Mouse (Mus musculus): ENCODE measurements around the gene Ndufaf2. TPM values are rescaled to one million over a fixed set of nuclear protein-coding genes. Genes with fewer than 3 reads are reported as not detected.

The Ndufaf2 gene
- polyA plus RNA-seq, 1 experiment from 2014 or later: 69.3 TPM

DNA sequence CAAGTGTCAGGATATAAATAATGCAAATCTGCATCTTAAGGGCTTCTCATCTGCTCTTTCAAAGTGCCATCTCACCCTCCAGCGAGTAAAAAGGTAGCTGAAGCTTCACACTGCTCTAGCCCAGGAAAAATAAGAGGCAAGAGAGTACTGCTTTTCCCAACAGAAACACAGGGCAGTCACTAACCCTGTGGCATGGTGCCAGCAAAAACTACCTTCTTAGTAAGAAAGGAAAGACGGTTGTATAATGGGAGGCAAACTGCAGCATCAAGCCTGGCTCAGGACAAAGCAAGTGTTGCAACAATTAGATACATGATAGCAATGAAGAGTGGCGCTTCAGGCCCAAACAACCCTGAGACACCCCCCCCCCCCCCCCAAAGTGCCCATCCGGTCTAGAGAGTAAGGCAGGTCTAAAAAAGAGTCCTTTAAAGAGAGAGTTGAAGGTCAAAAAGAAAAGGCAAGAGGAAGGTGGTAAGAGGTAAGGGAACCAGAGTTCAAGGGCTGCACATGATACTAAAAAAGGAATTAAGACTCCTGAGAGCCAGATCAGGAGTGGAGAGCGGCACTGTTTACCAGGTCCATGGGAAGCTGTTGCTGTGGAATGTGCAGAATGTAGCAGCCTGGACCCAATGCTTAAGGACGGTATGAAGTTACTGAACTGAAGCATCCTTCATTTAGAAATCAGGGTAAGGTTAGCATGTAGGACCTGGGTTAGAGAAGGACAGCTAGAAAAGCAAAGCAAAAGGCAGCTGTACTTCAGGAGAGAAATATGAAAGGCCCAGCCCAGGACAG is 26.2 kb downstream of the Ndufaf2 start:
- Histone ChIP-seq H3K4me3 (no peak overlapping the region), H3K4me1 (0 out of 2 replicates have a peak, but pooled peaks cover 3% of the 10 kb centered on the region), H3K9ac (no peak overlapping the region), H3K36me3 (no peaks in the 10 kb centered on the region), H3K4me2 (replicated peaks) (no peak overlapping the region), H3K27me3 (no peaks in the 10 kb centered on the region), H3K9me3 (replicated peaks) (no peaks in the 10 kb centered on the region), H3K27ac (no peak overlapping the region)
- no peak for ATAC-seq (ENCODE audit: low FRiP score)
- 70% methylated on average over 6 of the region's 6 CpGs for WGBS

DNA sequence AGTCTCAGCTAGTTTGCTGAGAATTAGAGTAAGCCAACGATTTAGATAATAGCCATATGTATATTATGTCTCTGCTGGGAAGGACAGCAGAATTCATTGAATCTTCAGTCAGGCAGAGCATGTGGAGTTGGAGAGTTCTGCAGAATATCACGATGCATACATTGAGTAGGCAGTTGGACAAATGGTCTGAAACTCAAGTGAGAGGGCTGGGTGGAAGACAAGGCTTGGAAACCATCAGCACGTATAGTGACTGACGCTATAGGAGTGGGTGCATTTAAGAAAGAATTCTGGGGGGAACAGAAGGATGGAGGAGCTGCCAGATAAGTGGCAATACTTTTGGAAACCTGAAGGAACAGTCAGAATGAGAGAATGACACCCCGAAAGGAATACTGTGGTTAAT is 27.7 kb downstream of the Ndufaf2 start:
- Histone ChIP-seq H3K27ac (no peak overlapping the region), H3K27me3 (no peaks in the 10 kb centered on the region), H3K36me3 (no peaks in the 10 kb centered on the region), H3K9me3 (replicated peaks) (no peaks in the 10 kb centered on the region), H3K4me2 (replicated peaks) (no peak overlapping the region), H3K4me3 (no peak overlapping the region), H3K9ac (no peak overlapping the region), H3K4me1 (0 out of 2 replicates have a peak, but pooled peaks cover 3% of the 10 kb centered on the region)
- no peak for ATAC-seq (ENCODE audit: low FRiP score)
- 91% methylated on average over 5 of the region's 5 CpGs for WGBS

DNA sequence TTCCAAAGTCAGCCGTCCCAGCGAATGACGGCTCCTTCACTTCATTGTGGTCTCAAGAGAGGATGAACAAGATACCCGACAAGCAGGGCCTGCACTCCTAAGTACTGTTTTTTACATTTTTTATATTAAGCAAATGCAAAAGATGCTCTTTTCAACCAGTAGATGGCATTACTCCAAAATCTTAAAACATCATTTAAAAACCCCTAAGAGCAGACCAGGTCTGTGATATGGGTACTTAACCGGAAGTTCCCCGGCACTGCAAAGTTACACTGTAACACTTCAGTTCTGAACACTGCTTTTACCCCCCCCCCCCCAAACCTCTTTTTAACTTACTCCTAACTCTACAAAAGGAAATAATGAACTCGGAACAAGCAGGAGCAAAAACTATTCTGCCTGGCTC is 29.4 kb downstream of the Ndufaf2 start:
- Histone ChIP-seq H3K4me1 (peaks cover 5% of the 10 kb centered on the region), H3K9me3 (replicated peaks) (no peaks in the 10 kb centered on the region), H3K9ac (no peak overlapping the region), H3K4me2 (replicated peaks) (no peak overlapping the region), H3K27me3 (no peaks in the 10 kb centered on the region), H3K27ac (no peak overlapping the region), H3K4me3 (no peak overlapping the region), H3K36me3 (no peaks in the 10 kb centered on the region)
- no peak for ATAC-seq (ENCODE audit: low FRiP score)
- WGBS: 57% methylated on average over 7 of the region's 7 CpGs

- Histone ChIP-seq H3K4me1 (peaks cover 13% of the 10 kb centered on the region), H3K27ac (no peak overlapping the region), H3K4me2 (replicated peaks) (no peak overlapping the region), H3K4me3 (no peak overlapping the region), H3K27me3 (no peaks in the 10 kb centered on the region), H3K9ac (no peak overlapping the region), H3K9me3 (replicated peaks) (no peaks in the 10 kb centered on the region), H3K36me3 (no peaks in the 10 kb centered on the region)
- WGBS: 70% methylated on average over 1 of the region's 1 CpGs
- ATAC-seq (ENCODE audit: low FRiP score): no peak
Measured at GRCm38 (mm10) chr13:108127883-108128282, 30.5 kb downstream of the Ndufaf2 start.

DNA sequence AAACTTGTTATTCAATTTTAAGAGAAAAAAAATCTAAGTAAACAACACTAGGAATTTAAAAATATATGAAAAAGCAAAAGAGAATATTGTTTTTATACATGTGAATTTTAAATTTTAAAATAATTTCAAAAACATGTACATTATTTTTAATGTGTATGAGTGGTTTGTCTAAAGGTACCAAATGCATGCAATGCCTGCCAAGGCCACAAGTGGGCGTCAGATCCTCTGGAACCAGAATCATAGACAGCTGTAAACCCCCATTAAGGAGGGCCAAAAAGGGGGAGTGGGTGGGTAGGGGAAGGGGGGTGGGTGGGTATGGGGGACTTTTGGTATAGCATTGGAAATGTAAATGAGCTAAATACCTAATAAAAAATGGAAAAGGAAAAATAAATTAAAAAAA is 31.3 kb downstream of the Ndufaf2 start:
- H3K9me3 ChIP-seq (replicated peaks): no peaks in the 10 kb centered on the region
- H3K4me1 ChIP-seq: peaks cover 10% of the 10 kb centered on the region
- 0% methylated on average over 1 of the region's 1 CpGs for WGBS
- H3K4me2 ChIP-seq (replicated peaks): no peak overlapping the region
- no peak overlapping the region for H3K4me3 ChIP-seq
- no peaks in the 10 kb centered on the region for H3K27me3 ChIP-seq
- no peak overlapping the region for H3K27ac ChIP-seq
- H3K36me3 ChIP-seq: no peaks in the 10 kb centered on the region
- ATAC-seq (ENCODE audit: low FRiP score): no peak
- no peak overlapping the region for H3K9ac ChIP-seq

- no peak overlapping the region for H3K9ac ChIP-seq
- H3K36me3 ChIP-seq: no peaks in the 10 kb centered on the region
- no peak overlapping the region for H3K4me3 ChIP-seq
- 91% methylated on average over 2 of the region's 2 CpGs for WGBS
- H3K27me3 ChIP-seq: no peaks in the 10 kb centered on the region
- H3K4me1 ChIP-seq: peaks cover 10% of the 10 kb centered on the region
- H3K27ac ChIP-seq: no peak overlapping the region
- ATAC-seq (ENCODE audit: low FRiP score): no peak
- no peak overlapping the region for H3K4me2 ChIP-seq (replicated peaks)
- H3K9me3 ChIP-seq (replicated peaks): no peaks in the 10 kb centered on the region
Measured at GRCm38 (mm10) chr13:108126246-108126645, 32.2 kb downstream of the Ndufaf2 start.

GRCm38 (mm10) chr13:108124096-108124495 is 34.3 kb downstream of the Ndufaf2 start:
- no peaks in the 10 kb centered on the region for H3K27me3 ChIP-seq
- H3K36me3 ChIP-seq: no peaks in the 10 kb centered on the region
- H3K4me3 ChIP-seq: no peak overlapping the region
- H3K27ac ChIP-seq: peak overlapping the region; percentile 65
- no peak overlapping the region for H3K9ac ChIP-seq
- peaks cover 13% of the 10 kb centered on the region for H3K4me1 ChIP-seq
- WGBS: 59% methylated on average over 11 of the region's 11 CpGs
- H3K4me2 ChIP-seq (replicated peaks): 0 out of 2 replicates have a peak overlapping the region, but pooled peaks have one; percentile 1
- no peaks in the 10 kb centered on the region for H3K9me3 ChIP-seq (replicated peaks)
- ATAC-seq (ENCODE audit: low FRiP score): 0 out of 2 replicates have a peak, but pooled peaks have one; percentile 23

DNA sequence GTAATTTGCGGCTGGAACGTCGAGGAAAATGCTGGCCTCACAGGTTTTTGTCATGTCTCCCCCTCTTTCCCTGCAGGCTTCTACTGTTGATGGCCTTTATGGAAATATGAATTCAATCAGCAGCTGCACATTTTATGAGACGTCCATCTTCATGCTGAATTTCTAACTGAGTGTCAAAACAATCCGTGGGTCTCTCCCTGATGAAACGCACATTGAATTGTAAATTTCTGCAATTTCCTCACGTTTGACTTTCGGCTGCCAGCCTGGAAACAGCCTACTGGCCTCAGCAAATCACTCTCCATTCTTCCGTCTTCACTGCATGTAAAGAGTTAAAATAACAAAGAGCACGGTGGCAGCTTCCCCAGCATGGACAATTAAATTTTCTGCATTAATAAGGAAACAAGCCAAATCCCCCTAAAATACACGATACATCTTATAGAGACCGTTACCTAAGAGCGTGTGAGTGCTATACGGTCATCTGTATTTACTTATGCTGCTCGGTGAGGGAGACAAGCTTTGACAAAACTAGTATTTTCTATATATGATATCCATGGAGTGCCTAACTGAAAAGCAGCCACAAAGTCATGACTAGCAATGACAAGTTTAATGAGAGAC is 35.2 kb downstream of the Ndufaf2 start:
- H3K9ac ChIP-seq: no peak overlapping the region

DNA sequence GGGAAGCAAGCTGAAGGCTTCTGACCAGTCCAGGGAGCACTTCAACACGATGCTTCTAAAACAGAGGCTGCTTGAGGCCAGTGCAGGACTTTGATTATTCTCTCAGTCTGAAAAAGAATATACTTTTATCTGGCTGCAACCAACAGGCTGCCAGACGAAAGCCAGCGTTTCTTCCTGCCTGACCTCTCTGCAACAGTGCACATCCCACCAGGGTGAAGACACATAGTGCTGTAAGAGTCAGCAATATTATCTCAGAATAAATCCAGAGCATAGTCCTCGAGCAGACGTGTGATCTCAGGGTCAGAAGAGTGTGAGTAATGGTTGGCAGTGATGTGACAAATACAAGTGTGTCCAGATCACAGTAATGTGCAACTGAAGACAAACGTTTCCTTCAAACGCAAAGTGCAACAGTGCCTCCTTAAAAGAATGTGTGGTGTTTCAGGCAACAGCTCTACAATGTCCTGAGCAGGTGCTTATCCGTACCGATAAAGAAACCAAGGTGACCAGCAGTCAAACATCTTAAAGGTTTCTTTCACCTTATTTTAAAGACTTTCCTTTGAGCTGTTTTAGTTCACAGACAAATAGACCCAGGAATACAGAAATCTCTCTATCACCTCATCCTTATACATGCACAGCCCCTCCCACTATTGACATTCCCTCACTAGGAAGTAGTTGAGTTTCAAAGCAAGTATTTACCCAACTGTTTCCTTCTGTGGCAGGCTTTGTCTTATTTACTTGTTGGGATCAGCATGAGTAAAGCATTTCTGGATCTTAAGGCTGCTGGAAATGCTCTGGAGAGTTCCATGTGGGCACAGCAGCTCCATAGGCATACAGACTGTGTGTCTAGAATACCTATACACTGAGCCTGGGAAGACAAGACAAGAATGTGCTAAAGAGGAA is 38.8 kb downstream of the Ndufaf2 start:
- no peak overlapping the region for H3K9ac ChIP-seq
- WGBS: 85% methylated on average over 9 of the region's 9 CpGs
- H3K9me3 ChIP-seq (replicated peaks): no peaks in the 10 kb centered on the region
- H3K36me3 ChIP-seq: no peaks in the 10 kb centered on the region
- H3K4me1 ChIP-seq: peaks cover 16% of the 10 kb centered on the region
- H3K27ac ChIP-seq: no peak overlapping the region
- no peak for ATAC-seq (ENCODE audit: low FRiP score)
- no peaks in the 10 kb centered on the region for H3K27me3 ChIP-seq
- no peak overlapping the region for H3K4me2 ChIP-seq (replicated peaks)
- no peak overlapping the region for H3K4me3 ChIP-seq

More for the DNA sequence above, 35.2 kb downstream of the Ndufaf2 start:
- ATAC-seq (ENCODE audit: low FRiP score): peak; percentile 34; the same call in 1 of the 2 replicates
- Histone ChIP-seq H3K27ac (peak overlapping the region; percentile 53), H3K4me2 (replicated peaks) (peak overlapping the region; percentile 33), H3K9me3 (replicated peaks) (no peaks in the 10 kb centered on the region), H3K27me3 (no peaks in the 10 kb centered on the region), H3K36me3 (no peaks in the 10 kb centered on the region), H3K4me1 (peaks cover 13% of the 10 kb centered on the region), H3K4me3 (no peak overlapping the region)
- WGBS: 29% methylated on average over 15 of the region's 15 CpGs

DNA sequence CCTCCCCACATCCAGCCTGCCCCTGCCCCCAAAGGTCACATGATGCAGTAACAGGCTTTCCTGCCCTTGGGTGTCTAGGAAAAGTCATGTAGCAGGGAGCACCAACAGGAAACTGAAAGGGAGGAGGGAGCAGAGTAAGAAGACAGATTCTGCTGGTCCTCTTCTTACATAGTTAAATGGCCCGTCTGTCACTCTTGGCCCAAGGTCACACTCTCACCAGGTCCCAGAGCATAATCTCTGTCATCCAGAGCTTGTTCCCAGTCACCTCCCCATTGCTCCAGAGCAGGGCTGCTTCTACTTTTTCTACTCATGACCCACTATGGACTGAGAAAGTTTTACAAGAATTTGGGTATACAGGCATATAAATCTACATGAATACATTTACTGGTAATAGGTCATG is 40.2 kb downstream of the Ndufaf2 start:
- Histone ChIP-seq H3K4me2 (replicated peaks) (no peak overlapping the region), H3K4me3 (no peak overlapping the region), H3K9me3 (replicated peaks) (no peaks in the 10 kb centered on the region), H3K9ac (no peak overlapping the region), H3K27ac (no peak overlapping the region), H3K4me1 (peaks cover 12% of the 10 kb centered on the region), H3K27me3 (no peaks in the 10 kb centered on the region), H3K36me3 (no peaks in the 10 kb centered on the region)
- ATAC-seq (ENCODE audit: low FRiP score): no peak
- 67% methylated on average over 1 of the region's 1 CpGs for WGBS

DNA sequence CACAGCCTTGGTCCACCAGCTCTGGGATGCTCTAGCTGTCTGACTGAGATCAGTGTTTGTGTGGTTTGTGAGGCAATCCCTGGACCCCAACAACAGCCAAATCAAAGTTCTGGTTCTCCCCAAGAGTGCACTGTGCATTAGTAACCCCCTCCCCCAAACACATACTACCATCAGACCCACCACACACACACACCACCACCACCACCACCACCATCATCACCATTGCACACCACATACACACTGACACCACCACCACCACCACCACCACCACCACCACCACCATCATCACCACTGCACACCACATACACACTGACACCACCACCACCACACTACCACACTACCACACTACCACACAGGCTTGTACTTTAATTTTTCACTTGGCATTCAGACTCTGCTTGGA is 40.8 kb downstream of the Ndufaf2 start:
- H3K9ac ChIP-seq: no peak overlapping the region
- H3K9me3 ChIP-seq (replicated peaks): no peaks in the 10 kb centered on the region
- H3K27ac ChIP-seq: no peak overlapping the region
- H3K27me3 ChIP-seq: no peaks in the 10 kb centered on the region
- no peak overlapping the region for H3K4me2 ChIP-seq (replicated peaks)
- no peaks in the 10 kb centered on the region for H3K36me3 ChIP-seq
- H3K4me3 ChIP-seq: no peak overlapping the region
- no peak for ATAC-seq (ENCODE audit: low FRiP score)
- peaks cover 8% of the 10 kb centered on the region for H3K4me1 ChIP-seq

DNA sequence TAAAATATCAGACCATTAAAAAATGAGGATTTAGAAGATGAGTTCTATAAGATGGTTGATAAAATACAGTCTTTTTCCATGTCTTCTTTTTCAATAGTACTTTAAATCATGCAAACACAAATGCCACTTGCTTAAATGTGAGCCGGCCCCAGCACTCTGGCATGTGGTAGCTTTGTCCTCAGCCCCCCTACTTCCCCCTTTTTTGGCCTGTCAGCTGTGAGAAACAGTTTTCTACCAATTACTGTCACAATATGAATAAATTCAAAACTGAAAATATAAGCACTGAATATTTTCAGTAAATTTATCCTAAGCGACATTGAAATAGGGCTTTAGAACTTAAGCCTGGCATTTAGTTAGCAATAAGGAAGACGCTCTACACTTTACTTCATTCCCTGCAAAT is 44.2 kb downstream of the Ndufaf2 start:
- Histone ChIP-seq H3K4me2 (replicated peaks) (no peak overlapping the region), H3K9me3 (replicated peaks) (no peaks in the 10 kb centered on the region), H3K36me3 (no peaks in the 10 kb centered on the region), H3K4me3 (no peak overlapping the region), H3K27ac (no peak overlapping the region), H3K27me3 (no peaks in the 10 kb centered on the region), H3K4me1 (peaks cover 5% of the 10 kb centered on the region; the same call in 1 of the 2 replicates), H3K9ac (no peak overlapping the region)
- ATAC-seq (ENCODE audit: low FRiP score): no peak
- 75% methylated on average over 3 of the region's 3 CpGs for WGBS

Data from hindbrain, embryonic 12.5 days (tissue).